Mouse (Mus musculus) heart, embryonic 12.5 days (tissue): Measurements from ENCODE around the gene Vsig1. TPM values are rescaled to one million over a fixed set of nuclear protein-coding genes. Genes with fewer than 3 reads are reported as not detected.

ENCODE experiments used
- ATAC-seq: fragments of 200-750 bp; cut with Nextera tagmentation; 2 replicates; pipeline ENCODE4 v1.8.0; 2017; ENCODE audit warnings: moderate TSS enrichment, moderate library complexity; ENCODE audit not compliant: insufficient number of reproducible peaks, low FRiP score
- H3K27ac ChIP-seq: fragments of 300-500 bp; sonication (generic); 2 replicates; pipeline ENCODE4 v1.5.1; 2016; ENCODE audit warnings: mild to moderate bottlenecking, moderate library complexity; ENCODE audit not compliant: poor library complexity, severe bottlenecking
- H3K27me3 ChIP-seq: fragments of 300-500 bp; sonication (generic); replicated peaks from 2 replicates; pipeline ENCODE4 v1.6.1; 2016; ENCODE audit warnings: mild to moderate bottlenecking, moderate library complexity
- H3K36me3 ChIP-seq: fragments of 300-500 bp; sonication (generic); 2 replicates; pipeline ENCODE4 v1.6.1; 2016; ENCODE audit warnings: mild to moderate bottlenecking, moderate library complexity
- H3K4me1 ChIP-seq: fragments of 300-500 bp; sonication (generic); replicated peaks from 2 replicates; pipeline ENCODE4 v1.6.1; 2016; ENCODE audit warnings: mild to moderate bottlenecking
- H3K4me2 ChIP-seq: fragments of 300-500 bp; sonication (generic); 2 replicates; pipeline ENCODE4 v1.6.1; 2016; ENCODE audit warnings: mild to moderate bottlenecking, moderate library complexity
- H3K4me3 ChIP-seq: fragments of 300-500 bp; sonication (generic); 2 replicates; pipeline ENCODE4 v1.5.1; 2016; ENCODE audit warnings: mild to moderate bottlenecking
- H3K9ac ChIP-seq: fragments of 300-500 bp; sonication (generic); 2 replicates; pipeline ENCODE4 v1.6.1; 2016; ENCODE audit warnings: mild to moderate bottlenecking, moderate library complexity
- H3K9me3 ChIP-seq: fragments of 300-500 bp; sonication (generic); replicated peaks from 2 replicates; pipeline ENCODE4 v1.6.1; 2016; ENCODE audit warnings: mild to moderate bottlenecking, moderate library complexity
- WGBS: fragments of 180-500 bp; shearing (Covaris S2); methylation state at CpG from one replicate; pipeline ENCODE4 v1.1.7; 2016; 5-methylcytosine and 5-hydroxymethylcytosine counted together
- polyA plus RNA-seq: library from polyadenylated mRNA; unstranded; fragments of >200 nt; fragmentation: Nextera tagmentation; extraction: Ambion mirVana; gene quantifications from 2 replicates; pipeline ENCODE4 v1.2.1, GENCODE M21; 2016

Gene Vsig1
- polyA plus RNA-seq = not detected in 2 replicates

DNA sequence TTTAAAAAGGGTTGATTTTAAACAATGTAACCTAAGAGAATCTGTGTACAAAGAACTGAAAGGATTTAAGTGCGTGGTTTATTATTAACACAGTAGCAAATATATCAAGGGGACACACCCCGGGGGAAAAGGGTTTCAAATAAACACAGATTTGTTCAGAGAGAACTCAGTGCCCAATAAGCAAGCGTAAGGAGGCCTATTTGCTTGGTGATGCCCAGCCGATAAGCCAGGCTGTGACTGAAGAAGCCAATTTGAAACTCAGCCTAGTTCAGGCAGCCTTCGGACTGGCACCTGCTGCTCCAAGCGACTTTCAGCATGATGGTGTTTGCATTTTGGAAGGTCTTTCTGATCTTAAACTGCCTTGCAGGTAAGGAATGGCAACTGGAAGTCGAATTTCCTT is at the start of gene Vsig1:
Vsig1 (plus strand) TSS at position 249 of the 400 bp plus-strand sequence.
- ATAC-seq = no peak
- H3K9ac ChIP-seq = no peak within 1 kb of the TSS
- H3K27me3 ChIP-seq = peaks cover 3% of the 10 kb centered on the region; the same call in 1 of the 2 replicates
- H3K4me2 ChIP-seq = no peak within 1 kb of the TSS
- H3K27ac ChIP-seq = no peak within 1 kb of the TSS
- no peaks in the 10 kb centered on the region for H3K4me1 ChIP-seq
- no peak within 1 kb of the TSS for H3K4me3 ChIP-seq
- WGBS = 69% methylated on average over 7 of the region's 7 CpGs
- H3K9me3 ChIP-seq = no peaks in the 10 kb centered on the region
- no peaks in the 10 kb centered on the region for H3K36me3 ChIP-seq

- Histone ChIP-seq H3K27me3 (0 out of 2 replicates have a peak, but pooled peaks cover 3% of the 10 kb centered on the region), H3K36me3 (no peaks in the 10 kb centered on the region), H3K9ac (no peak overlapping the region), H3K4me2 (no peak overlapping the region), H3K27ac (no peak overlapping the region), H3K9me3 (no peaks in the 10 kb centered on the region), H3K4me3 (no peak overlapping the region), H3K4me1 (no peaks in the 10 kb centered on the region)
- WGBS = 82% methylated on average over 6 of the region's 6 CpGs
- no peak for ATAC-seq
Observed at GRCm38 (mm10) chrX:140862760-140863159, 44.6 kb upstream of the Vsig1 start.

DNA sequence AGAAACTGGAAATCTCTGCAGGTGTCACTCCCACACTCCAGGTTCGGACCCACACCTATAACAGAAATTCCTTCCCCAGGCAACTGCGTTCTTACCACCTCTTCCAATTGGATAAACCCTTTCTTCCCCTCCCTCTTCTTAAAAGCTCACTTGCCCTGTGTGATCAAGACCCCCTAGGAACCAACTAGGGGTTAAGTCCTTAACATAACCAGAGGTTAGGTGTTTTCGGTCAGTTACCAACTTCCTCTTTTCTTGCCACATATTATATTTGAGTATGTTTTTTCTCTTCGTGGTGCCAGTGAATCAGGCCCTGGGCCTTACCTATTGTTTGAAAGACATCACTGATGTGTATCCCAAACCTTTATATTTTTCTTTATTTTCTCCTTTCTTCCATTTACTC is 44.0 kb upstream of the Vsig1 start:
- H3K4me2 ChIP-seq = no peak overlapping the region
- 78% methylated on average over 4 of the region's 4 CpGs for WGBS
- H3K4me3 ChIP-seq = no peak overlapping the region
- 0 out of 2 replicates have a peak, but pooled peaks cover 7% of the 10 kb centered on the region for H3K27me3 ChIP-seq
- ATAC-seq = no peak
- H3K9me3 ChIP-seq = no peaks in the 10 kb centered on the region
- no peak overlapping the region for H3K27ac ChIP-seq
- no peak overlapping the region for H3K9ac ChIP-seq
- no peaks in the 10 kb centered on the region for H3K4me1 ChIP-seq
- H3K36me3 ChIP-seq = no peaks in the 10 kb centered on the region

GRCm38 (mm10) chrX:140887193-140887592 is 20.2 kb upstream of the Vsig1 start:
- Histone ChIP-seq H3K4me3 (no peak overlapping the region), H3K36me3 (no peaks in the 10 kb centered on the region), H3K9ac (no peak overlapping the region), H3K27me3 (no peaks in the 10 kb centered on the region; the same call in 1 of the 2 replicates), H3K4me2 (no peak overlapping the region), H3K9me3 (no peaks in the 10 kb centered on the region), H3K27ac (no peak overlapping the region), H3K4me1 (no peaks in the 10 kb centered on the region)
- WGBS = 67% methylated on average over 2 of the region's 2 CpGs
- no peak for ATAC-seq

GRCm38 (mm10) chrX:140891796-140892195 is 15.6 kb upstream of the Vsig1 start:
- no peak overlapping the region for H3K4me2 ChIP-seq
- no peaks in the 10 kb centered on the region for H3K36me3 ChIP-seq
- ATAC-seq = no peak
- no peaks in the 10 kb centered on the region; the same call in 1 of the 2 replicates for H3K27me3 ChIP-seq
- H3K9me3 ChIP-seq = no peaks in the 10 kb centered on the region
- no peak overlapping the region for H3K9ac ChIP-seq
- H3K4me3 ChIP-seq = no peak overlapping the region
- H3K27ac ChIP-seq = no peak overlapping the region
- 70% methylated on average over 4 of the region's 4 CpGs for WGBS
- H3K4me1 ChIP-seq = no peaks in the 10 kb centered on the region

DNA sequence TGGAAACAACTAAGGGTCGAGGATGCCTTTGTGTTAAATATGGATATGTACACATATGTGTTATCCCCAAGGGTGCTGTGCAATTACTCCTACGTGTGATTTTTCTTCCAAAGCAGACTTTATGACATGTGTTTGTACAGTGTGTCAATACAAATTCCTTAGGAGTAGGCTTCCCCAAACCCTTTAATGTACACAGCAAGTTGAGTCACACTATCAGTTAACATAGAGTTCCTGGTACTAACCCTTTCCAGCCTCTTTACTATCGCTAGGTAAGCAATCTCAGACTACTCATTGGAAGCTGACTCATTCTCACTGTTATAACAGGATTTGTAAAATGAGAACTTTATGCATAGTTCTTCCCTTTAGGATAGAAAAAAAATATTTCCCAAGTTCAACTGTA is 3.9 kb upstream of the Vsig1 start:
- no peaks in the 10 kb centered on the region for H3K4me1 ChIP-seq
- ATAC-seq = no peak
- no peak overlapping the region for H3K9ac ChIP-seq
- WGBS = 71% methylated on average over 3 of the region's 3 CpGs
- no peak overlapping the region for H3K4me2 ChIP-seq
- H3K27me3 ChIP-seq = peaks cover 3% of the 10 kb centered on the region; the same call in 1 of the 2 replicates
- H3K9me3 ChIP-seq = no peaks in the 10 kb centered on the region
- no peak overlapping the region for H3K4me3 ChIP-seq
- no peaks in the 10 kb centered on the region for H3K36me3 ChIP-seq
- H3K27ac ChIP-seq = no peak overlapping the region

- H3K4me3 ChIP-seq = no peak overlapping the region
- WGBS = 79% methylated on average over 6 of the region's 6 CpGs
- no peak overlapping the region for H3K27ac ChIP-seq
- no peak overlapping the region for H3K9ac ChIP-seq
- peaks cover 25% of the 10 kb centered on the region for H3K27me3 ChIP-seq
- no peaks in the 10 kb centered on the region for H3K4me1 ChIP-seq
- no peaks in the 10 kb centered on the region for H3K9me3 ChIP-seq
- H3K36me3 ChIP-seq = no peaks in the 10 kb centered on the region
- no peak overlapping the region for H3K4me2 ChIP-seq
- ATAC-seq = no peak
Observed at GRCm38 (mm10) chrX:140921321-140921720, 13.9 kb downstream of the Vsig1 start.

DNA sequence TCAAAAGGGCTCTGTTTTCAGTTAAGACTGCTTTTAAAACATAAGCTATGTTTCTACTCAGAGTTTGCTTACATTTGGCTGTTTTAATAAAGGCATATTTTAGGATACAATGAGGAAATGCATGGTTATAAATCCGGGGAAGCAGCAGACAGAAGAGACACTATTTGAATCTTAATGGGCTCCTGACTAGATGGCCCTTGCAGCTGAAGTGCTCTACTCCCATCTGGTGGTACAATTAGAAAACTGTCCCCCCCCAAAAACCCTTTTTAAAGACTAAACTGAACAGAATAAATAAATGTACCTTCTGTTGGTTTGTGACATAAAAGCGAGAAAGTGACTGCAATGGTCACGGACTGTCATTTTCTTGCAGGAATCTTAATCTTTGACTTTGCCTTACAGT is 24.7 kb downstream of the Vsig1 start:
- WGBS = 65% methylated on average over 3 of the region's 3 CpGs
- Histone ChIP-seq H3K36me3 (no peaks in the 10 kb centered on the region), H3K27me3 (peaks cover 9% of the 10 kb centered on the region; the same call in 1 of the 2 replicates), H3K27ac (no peak overlapping the region), H3K9ac (no peak overlapping the region), H3K4me2 (no peak overlapping the region), H3K4me3 (no peak overlapping the region), H3K9me3 (no peaks in the 10 kb centered on the region), H3K4me1 (peaks cover 4% of the 10 kb centered on the region; the same call in 1 of the 2 replicates)
- ATAC-seq = no peak

GRCm38 (mm10) chrX:140933263-140933662 is 25.9 kb downstream of the Vsig1 start:
- H3K9ac ChIP-seq = no peak overlapping the region
- no peak overlapping the region for H3K4me2 ChIP-seq
- H3K9me3 ChIP-seq = no peaks in the 10 kb centered on the region
- H3K27ac ChIP-seq = no peak overlapping the region
- no peaks in the 10 kb centered on the region for H3K36me3 ChIP-seq
- 52% methylated on average over 3 of the region's 3 CpGs for WGBS
- H3K4me3 ChIP-seq = no peak overlapping the region
- H3K4me1 ChIP-seq = peaks cover 4% of the 10 kb centered on the region; the same call in 1 of the 2 replicates
- peaks cover 9% of the 10 kb centered on the region; the same call in 1 of the 2 replicates for H3K27me3 ChIP-seq
- no peak for ATAC-seq

DNA sequence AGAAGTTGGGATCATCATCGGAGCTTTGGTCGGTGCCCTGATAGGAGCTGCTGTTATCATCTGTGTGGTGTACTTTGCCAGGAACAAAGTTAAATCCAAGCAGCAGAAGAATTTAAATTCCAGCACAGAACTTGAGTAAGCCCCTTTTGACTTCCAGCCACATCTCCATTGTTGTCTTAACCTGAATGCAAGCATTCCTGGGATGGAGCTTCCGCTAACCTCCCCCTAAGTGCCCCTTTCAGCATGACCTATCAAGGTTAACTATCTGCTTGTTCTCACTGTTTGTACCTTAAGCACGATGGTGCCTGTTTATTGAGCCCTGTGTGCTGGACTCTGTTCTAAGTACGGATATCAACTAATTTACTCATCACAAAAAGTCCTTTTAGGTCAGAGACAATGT is 28.9 kb downstream of the Vsig1 start:
- 43% methylated on average over 5 of the region's 5 CpGs for WGBS
- Histone ChIP-seq H3K36me3 (no peaks in the 10 kb centered on the region), H3K27ac (no peak overlapping the region)

GRCm38 (mm10) chrX:140953618-140954017 is 46.2 kb downstream of the Vsig1 start:
- Histone ChIP-seq H3K4me3 (no peak overlapping the region), H3K9ac (no peak overlapping the region)
- WGBS = 81% methylated on average over 4 of the region's 4 CpGs

More for the DNA sequence above, 28.9 kb downstream of the Vsig1 start:
- Histone ChIP-seq H3K4me1 (peaks cover 4% of the 10 kb centered on the region; the same call in 1 of the 2 replicates), H3K9ac (no peak overlapping the region), H3K9me3 (no peaks in the 10 kb centered on the region), H3K27me3 (peaks cover 6% of the 10 kb centered on the region; the same call in 1 of the 2 replicates), H3K4me3 (no peak overlapping the region), H3K4me2 (no peak overlapping the region)
- ATAC-seq = no peak

More at GRCm38 (mm10) chrX:140953618-140954017, 46.2 kb downstream of the Vsig1 start:
- no peak for ATAC-seq
- Histone ChIP-seq H3K4me2 (no peak overlapping the region), H3K4me1 (no peaks in the 10 kb centered on the region), H3K36me3 (peaks cover 11% of the 10 kb centered on the region; the same call in 1 of the 2 replicates), H3K27me3 (no peaks in the 10 kb centered on the region), H3K27ac (no peak overlapping the region), H3K9me3 (no peaks in the 10 kb centered on the region)
